ENCODE assay signal across 10 mouse cellular contexts in the genomic region with DNA sequence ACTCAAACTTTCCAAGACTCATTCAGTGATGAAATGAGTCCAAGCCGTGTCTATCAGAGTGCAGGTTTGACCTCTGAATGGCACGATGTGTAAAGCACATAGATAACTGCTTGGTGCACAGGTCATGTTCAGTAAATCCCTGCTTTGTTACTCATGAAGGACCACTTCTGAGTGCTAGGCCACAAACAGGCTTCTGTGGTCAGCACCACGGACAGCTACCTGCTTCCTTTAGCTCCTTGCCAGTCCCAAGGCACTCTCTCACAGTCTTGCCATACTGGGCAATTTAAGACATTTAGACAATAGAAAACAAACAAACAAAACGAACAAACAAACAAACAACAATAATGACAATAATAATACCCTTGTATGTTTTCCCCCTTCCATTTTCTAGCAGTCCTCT.
DNase-seq lines count a peak whose midpoint lies in the region; ATAC-seq lines count a peak whose summit lies in the region.
"Had no signal": no experiment of that assay in that cellular context is flagged by ENCODE, and none has a peak within 500 bp of the region (broad histone marks: within the 10 kb centered on the region; RNA-seq: fewer than 3 reads in every experiment).

No protein-coding gene starts in this region.

- WGBS in forebrain, embryonic 10.5 days, result 36% methylated on average over 4 of the region's 4 CpGs
- WGBS in forebrain, embryonic 12.5 days, result 38% methylated on average over 4 of the region's 4 CpGs

- H3K9me3 ChIP-seq in forebrain, embryonic 10.5 days, result no peaks in the 10 kb centered on the region
- no peaks in the 10 kb centered on the region for H3K9me3 ChIP-seq in forebrain, embryonic 12.5 days

- no peak overlapping the region for H3K9ac ChIP-seq in forebrain, embryonic 12.5 days

- H3K4me3 ChIP-seq in forebrain, embryonic 10.5 days, result no peak overlapping the region
- H3K4me3 ChIP-seq in forebrain, embryonic 12.5 days (replicated peaks), result no peak overlapping the region

- H3K27me3 ChIP-seq in forebrain, embryonic 10.5 days (ENCODE audit: poor library complexity, severe bottlenecking), result no peaks in the 10 kb centered on the region
- H3K27me3 ChIP-seq in forebrain, embryonic 12.5 days, result 0 out of 2 replicates have a peak, but pooled peaks cover 3% of the 10 kb centered on the region

- DNase-seq in forebrain, embryonic 10.5 days (ENCODE audit: extremely low spot score, low spot score), result peak; percentile 57
- DNase-seq in lung, postnatal 10 days, result peak; percentile 41
- DNase-seq in lung, postnatal 36 days, result no peak
- DNase-seq in embryo, embryonic 10 days (ENCODE audit: low spot score), result peak; percentile 87
- peak; percentile 35 for DNase-seq in ovary, postnatal 14 days (ENCODE audit: low spot score)
- no peak for DNase-seq in urinary bladder, postnatal 10 days (ENCODE audit: low spot score)
- no peak for DNase-seq in frontal cortex, postnatal 14 days (ENCODE audit: low spot score in 2 of 2)
- DNase-seq: cerebellum, adult 18-20 months; thymus, postnatal 36 days had no signal

- no peak for ATAC-seq in forebrain, embryonic 12.5 days (ENCODE audit: low FRiP score)

- H3K27ac ChIP-seq in forebrain, embryonic 10.5 days, result no peak overlapping the region
- no peak overlapping the region for H3K27ac ChIP-seq in forebrain, embryonic 12.5 days

- peaks cover 4% of the 10 kb centered on the region; the same call in 1 of the 2 replicates for H3K4me1 ChIP-seq in forebrain, embryonic 10.5 days
- no peaks in the 10 kb centered on the region for H3K4me1 ChIP-seq in forebrain, embryonic 12.5 days

- no peak overlapping the region for H3K4me2 ChIP-seq in forebrain, embryonic 12.5 days

- no peaks in the 10 kb centered on the region for H3K36me3 ChIP-seq in forebrain, embryonic 10.5 days (replicated peaks)
- no peaks in the 10 kb centered on the region for H3K36me3 ChIP-seq in forebrain, embryonic 12.5 days (replicated peaks)

Comparison
In these comparisons a context has a peak if more than half of its experiments do, and no peak if none do; other contexts are left out.
1. DNase-seq: peak in forebrain, embryonic 10.5 days (single experiment), lung, postnatal 10 days (single experiment), embryo, embryonic 10 days (single experiment) and ovary, postnatal 14 days (single experiment); none in lung, postnatal 36 days (single experiment), urinary bladder, postnatal 10 days (single experiment) and frontal cortex, postnatal 14 days (0 of 2).